In the genomic region with DNA sequence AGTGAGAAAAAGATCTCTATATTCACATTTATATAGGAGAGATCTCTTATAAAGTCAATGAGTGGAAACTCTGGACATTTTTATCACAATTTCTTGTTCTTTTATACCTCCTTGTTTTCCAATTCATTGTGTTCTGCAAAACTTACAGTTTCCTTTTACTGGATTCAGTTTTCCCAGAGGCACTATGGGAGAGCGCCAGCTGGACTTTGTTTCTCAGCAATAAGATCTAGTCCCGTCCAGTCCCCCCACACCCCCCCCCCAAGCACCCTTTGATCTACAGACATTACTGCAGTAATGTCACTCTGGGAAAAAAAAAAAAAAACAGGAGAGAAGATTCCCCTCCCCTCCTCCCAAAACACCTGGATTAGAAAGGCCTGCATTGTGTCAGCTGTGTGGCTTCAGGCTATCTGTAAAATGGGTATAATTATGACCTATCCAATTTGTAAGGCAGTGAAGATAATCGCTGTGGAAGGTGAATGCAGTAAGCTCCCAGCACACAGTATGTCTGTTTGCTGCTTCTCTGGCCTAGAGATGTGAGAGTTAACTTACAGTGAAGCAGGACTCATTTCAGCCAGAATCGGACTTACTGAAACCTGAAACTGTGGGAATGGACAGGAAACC, we compare ENCODE assay signal across 8 mouse cellular contexts. TPM values are rescaled to one million over a fixed set of nuclear protein-coding genes. Genes with fewer than 3 reads are reported as not detected.
A peak's percentile ranks its signal among the peaks of the same experiment; 100 is the strongest.
DNase-seq lines count a peak whose midpoint lies in the region; ATAC-seq and TF ChIP-seq lines count a peak whose summit lies in the region.

No protein-coding gene starts in this region.

- peak; percentile 45 for DNase-seq in lung, embryonic 14.5 days
- no peak for DNase-seq in lung, postnatal 4 days
- peak; percentile 52 to 64 for DNase-seq in kidney, postnatal 25 days
- DNase-seq in left cerebral cortex, adult 18-20 months (ENCODE audit: low spot score in 2 of 2): no peak
- DNase-seq in right cerebral cortex, postnatal 10 days (ENCODE audit: low spot score in 2 of 2): no peak
- DNase-seq in thymus, postnatal 10 days (ENCODE audit: low spot score in 2 of 2): no peak

- H3K9ac ChIP-seq in lung, embryonic 14.5 days: peak overlapping the region; percentile 95
- H3K9ac ChIP-seq in forebrain, embryonic 13.5 days: peak overlapping the region; percentile 91
- H3K9ac ChIP-seq in neural tube, embryonic 14.5 days (replicated peaks; ENCODE audit: low read depth, low read length): peak overlapping the region; percentile 93

- no peaks in the 10 kb centered on the region for H3K36me3 ChIP-seq in lung, embryonic 14.5 days (ENCODE audit: insufficient read depth)
- no peaks in the 10 kb centered on the region for H3K36me3 ChIP-seq in forebrain, embryonic 13.5 days (ENCODE audit: poor library complexity, severe bottlenecking)
- no peaks in the 10 kb centered on the region for H3K36me3 ChIP-seq in neural tube, embryonic 14.5 days (ENCODE audit: control insufficient read depth, insufficient read depth, low read length)

- H3K27ac ChIP-seq in lung, embryonic 14.5 days (ENCODE audit: low read depth): peak overlapping the region; percentile 94
- no peak overlapping the region for H3K27ac ChIP-seq in forebrain, embryonic 13.5 days
- H3K27ac ChIP-seq in neural tube, embryonic 14.5 days (ENCODE audit: low read depth, low read length): 0 out of 2 replicates have a peak overlapping the region, but pooled peaks have one; percentile 45

- H3K4me1 ChIP-seq in lung, embryonic 14.5 days (ENCODE audit: insufficient read depth): 0 out of 2 replicates have a peak, but pooled peaks cover 5% of the 10 kb centered on the region
- peaks cover 12% of the 10 kb centered on the region for H3K4me1 ChIP-seq in forebrain, embryonic 13.5 days
- peaks cover 4% of the 10 kb centered on the region; the same call in 1 of the 2 replicates for H3K4me1 ChIP-seq in neural tube, embryonic 14.5 days (ENCODE audit: control insufficient read depth, insufficient read depth, low read length)

- no peaks in the 10 kb centered on the region for H3K27me3 ChIP-seq in lung, embryonic 14.5 days (ENCODE audit: insufficient read depth, low read length)
- no peaks in the 10 kb centered on the region for H3K27me3 ChIP-seq in forebrain, embryonic 13.5 days
- H3K27me3 ChIP-seq in neural tube, embryonic 14.5 days (ENCODE audit: control insufficient read depth, insufficient read depth, low read length): 0 out of 2 replicates have a peak, but pooled peaks cover 2% of the 10 kb centered on the region

- H3K4me3 ChIP-seq in lung, embryonic 14.5 days (ENCODE audit: low read depth, low read length): peak overlapping the region; percentile 94
- peak overlapping the region; percentile 93 for H3K4me3 ChIP-seq in forebrain, embryonic 13.5 days
- H3K4me3 ChIP-seq in neural tube, embryonic 14.5 days (ENCODE audit: low read depth, low read length): peak overlapping the region; percentile 93

- no peak for ATAC-seq in lung, embryonic 14.5 days (ENCODE audit: insufficient read depth)
- ATAC-seq in forebrain, embryonic 13.5 days: no peak; the same call in 1 of the 2 replicates
- no peak for ATAC-seq in neural tube, embryonic 14.5 days (ENCODE audit: low read depth)

- no peaks in the 10 kb centered on the region for H3K9me3 ChIP-seq in lung, embryonic 14.5 days (ENCODE audit: low read depth, low read length)
- no peaks in the 10 kb centered on the region for H3K9me3 ChIP-seq in forebrain, embryonic 13.5 days (replicated peaks)
- no peaks in the 10 kb centered on the region for H3K9me3 ChIP-seq in neural tube, embryonic 14.5 days (ENCODE audit: control insufficient read depth, low read length)

- WGBS in lung, embryonic 14.5 days: 32% methylated on average over 4 of the region's 4 CpGs
- WGBS in forebrain, embryonic 13.5 days: 35% methylated on average over 4 of the region's 4 CpGs
- WGBS in neural tube, embryonic 14.5 days: 27% methylated on average over 4 of the region's 4 CpGs

- TF ChIP-seq CTCF in lung, embryonic 14.5 days (IDR thresholded peaks at IDR 0.05; ENCODE audit: low read depth): no peak

- peak overlapping the region; percentile 78 for H3K4me2 ChIP-seq in lung, embryonic 14.5 days
- H3K4me2 ChIP-seq in forebrain, embryonic 13.5 days: peak overlapping the region; percentile 79
- H3K4me2 ChIP-seq in neural tube, embryonic 14.5 days (ENCODE audit: low read depth, low read length): peak overlapping the region; percentile 77

RNA-seq across cellular contexts. Expression of a gene that starts 0.7 kb away (rescaled TPM):
- polyA plus RNA-seq in lung, embryonic 14.5 days (2014; fragmentation: Nextera tagmentation; extraction: Ambion mirVana): 8.4 and 9.3 TPM in 2 replicates
- 9.9 and 10.1 TPM in 2 replicates for polyA plus RNA-seq in forebrain, embryonic 13.5 days (2015; fragmentation: Nextera tagmentation; extraction: Ambion mirVana)
- 13.8 and 18.1 TPM in 2 replicates for polyA plus RNA-seq in neural tube, embryonic 14.5 days (2014; fragmentation: Nextera tagmentation; extraction: Ambion mirVana)
- 10 to 100 TPM; 14.3 to 15.2 TPM for total RNA-seq in left cerebral cortex, adult 18-20 months (2021)

Comparison
In these comparisons a context has a peak if more than half of its experiments do, and no peak if none do; other contexts are left out.
1. DNase-seq: peak in lung, embryonic 14.5 days (single experiment) and kidney, postnatal 25 days (2 of 2); none in lung, postnatal 4 days (0 of 2), left cerebral cortex, adult 18-20 months (0 of 2), right cerebral cortex, postnatal 10 days (0 of 2) and thymus, postnatal 10 days (0 of 2).
2. Peak in every context shown above with its lines, with median percentiles within 50 percentile points of each other: H3K4me2 ChIP-seq, H3K4me3 ChIP-seq and H3K9ac ChIP-seq.